Mouse (Mus musculus) gastrocnemius, postnatal 10 days (tissue): ENCODE results near the gene Hdx. TPM values are rescaled to one million over a fixed set of nuclear protein-coding genes. Genes with fewer than 3 reads are reported as not detected.

Experiments used
- DNase-seq: peaks from one replicate; pipeline ENCODE4 v3.0.0; 2021; ENCODE audit warnings: mixed read lengths
- long read RNA-seq, 2 experiments: library from polyadenylated mRNA; stranded (forward); transcript quantifications; one replicate each; pipeline ENCODE4 v2.0.0; 2021
- total RNA-seq, 2 experiments: library from RNA; stranded (reverse); gene quantifications; 2 replicates each; pipeline ENCODE4 v1.2.3; 2021

Gene Hdx
- total RNA-seq = under 1 TPM; 0.40 to 0.56 TPM
- long read RNA-seq, experiment 1 = 0 reads
- long read RNA-seq, experiment 2, partial matches to known transcripts = 1 of 2 reads
- long read RNA-seq, experiment 2, other reads (novel, unspliced or antisense) = 1 of 2 reads

DNA sequence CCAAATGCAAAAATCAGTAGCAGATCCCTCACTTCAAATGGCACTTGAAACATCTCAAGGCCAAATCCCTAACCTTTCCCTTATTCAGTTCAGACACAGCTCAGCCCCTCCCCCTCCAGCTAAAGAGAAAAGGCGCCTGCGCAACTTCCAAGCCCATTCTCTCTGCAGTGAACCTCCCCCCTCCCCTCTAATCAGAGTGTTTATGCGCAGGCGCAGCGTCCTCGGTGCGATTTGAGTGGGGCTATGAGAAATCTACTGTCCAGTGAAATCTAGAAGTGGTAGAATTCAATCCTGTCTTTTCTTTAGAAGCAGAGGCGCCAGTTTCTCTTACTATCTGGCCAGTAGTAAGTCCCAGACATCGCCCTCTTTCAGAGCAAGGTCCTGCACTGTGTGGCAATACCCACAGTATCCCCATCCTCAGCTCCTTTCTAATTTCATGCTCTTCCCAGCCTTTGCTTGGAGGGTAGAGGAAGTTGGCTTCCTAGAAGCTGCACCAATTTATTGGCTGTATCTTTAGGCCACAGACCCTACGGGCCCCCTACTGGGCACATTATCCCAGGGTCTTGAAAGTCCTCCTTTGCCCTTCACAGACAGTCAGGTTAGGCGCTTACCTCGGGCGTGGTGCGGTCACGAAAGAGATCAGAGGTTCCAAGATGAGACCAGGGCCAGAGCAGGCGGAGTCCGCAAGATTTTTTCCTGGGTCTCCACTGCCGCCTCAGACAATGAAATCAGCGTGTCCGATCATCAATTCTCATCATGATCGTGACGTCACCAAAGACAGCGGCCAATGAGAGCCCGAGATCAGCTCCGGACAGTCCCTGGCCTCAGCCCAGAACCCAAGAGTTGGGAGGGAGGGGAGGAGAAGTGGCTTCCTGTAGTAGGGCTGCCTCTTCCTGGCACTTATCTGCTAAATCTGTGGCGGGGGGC is at the start of gene Hdx:
Gene Hdx, minus strand, starts transcription at position 724 of the 927 bp plus-strand sequence.
- DNase-seq = peak; percentile 24

GRCm38 (mm10) chrX:111685665-111686064 is 11.2 kb downstream of the Hdx start:
- DNase-seq = no peak

DNA sequence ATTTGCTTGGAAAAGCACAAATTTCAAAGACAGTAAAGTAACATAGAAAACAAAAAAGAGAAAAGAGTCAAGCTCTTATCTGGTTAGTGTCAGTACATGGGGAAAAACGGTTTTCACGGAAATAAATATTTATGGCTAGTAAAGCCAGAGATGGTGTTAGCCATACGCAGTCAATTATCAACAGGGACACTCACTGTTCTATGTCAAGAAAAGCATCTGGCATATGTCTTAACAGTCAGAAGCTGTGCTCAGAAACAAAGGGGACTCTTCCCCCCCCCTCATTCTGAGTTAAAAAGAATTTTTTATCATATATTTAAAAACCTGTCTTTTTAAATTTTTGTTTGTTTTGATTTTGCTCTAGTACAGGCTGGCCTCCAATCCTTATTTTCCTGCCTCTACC is 25.2 kb downstream of the Hdx start:
- DNase-seq = no peak

DNA sequence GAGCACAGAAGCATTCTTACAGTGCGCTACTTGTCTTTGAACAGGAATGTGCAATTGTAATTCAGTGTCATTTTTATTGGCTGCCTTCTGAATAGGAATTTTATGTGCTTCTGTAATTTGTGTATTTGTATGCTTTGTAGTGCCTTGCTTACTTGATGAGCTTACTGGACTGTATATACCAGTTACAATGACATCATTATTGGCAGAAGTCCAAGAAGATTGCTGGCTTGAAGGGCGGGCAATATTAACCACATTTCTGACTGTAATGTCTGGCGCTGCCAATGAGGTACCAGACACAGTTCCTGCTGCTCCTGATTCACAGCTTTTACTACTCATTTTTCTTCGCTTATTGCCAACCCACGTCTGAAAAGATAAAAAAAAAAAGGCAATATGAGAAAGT is 36.5 kb downstream of the Hdx start:
- no peak for DNase-seq

GRCm38 (mm10) chrX:111658671-111659070 is 38.2 kb downstream of the Hdx start:
- no peak for DNase-seq

DNA sequence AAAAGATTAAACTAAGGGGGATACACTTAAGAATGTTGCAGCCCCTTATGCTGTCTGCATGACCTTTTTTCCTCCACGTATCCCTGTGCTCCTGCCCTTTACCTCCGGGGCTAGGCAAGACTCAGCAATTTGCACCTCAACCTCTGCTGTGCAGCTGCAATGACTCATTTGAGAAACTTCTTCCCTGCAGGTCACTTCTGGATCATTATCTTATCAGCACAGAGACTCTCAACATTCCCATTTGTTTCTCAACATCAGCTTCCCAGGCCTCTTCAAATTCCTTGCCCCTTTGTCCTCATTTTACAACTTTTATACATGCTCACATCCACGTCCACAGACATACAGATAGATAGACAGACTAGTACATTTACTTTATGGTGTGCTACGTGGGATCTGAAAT is 51.9 kb downstream of the Hdx start:
- no peak for DNase-seq

- no peak for DNase-seq
Observed at GRCm38 (mm10) chrX:111640616-111641015, 56.3 kb downstream of the Hdx start.

DNA sequence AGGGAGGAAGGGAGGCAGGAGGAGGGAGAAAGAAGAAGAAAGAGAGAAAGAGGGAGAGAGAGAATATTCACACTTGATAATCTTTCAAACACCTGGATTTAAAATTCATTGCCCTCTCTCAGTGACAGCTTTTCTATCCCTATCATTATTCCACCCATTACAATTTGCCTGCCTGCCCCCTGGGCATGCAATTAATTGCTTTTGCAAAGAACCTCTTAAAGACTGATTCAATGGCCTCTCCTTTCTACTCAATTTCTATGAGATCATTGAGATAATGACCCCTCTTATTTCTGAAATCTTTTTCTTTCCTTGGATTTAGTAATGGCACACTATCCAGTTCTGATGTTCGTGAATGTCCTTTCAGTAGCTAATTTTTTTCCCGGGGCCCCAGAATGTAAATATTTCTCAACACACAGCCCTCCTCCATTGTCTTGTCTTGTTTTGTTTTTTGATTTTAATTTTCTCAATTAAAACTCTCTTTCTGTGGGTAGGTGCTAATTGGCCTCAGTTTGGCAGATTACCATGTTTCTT is 99.2 kb downstream of the Hdx start:
- no peak for DNase-seq

DNA sequence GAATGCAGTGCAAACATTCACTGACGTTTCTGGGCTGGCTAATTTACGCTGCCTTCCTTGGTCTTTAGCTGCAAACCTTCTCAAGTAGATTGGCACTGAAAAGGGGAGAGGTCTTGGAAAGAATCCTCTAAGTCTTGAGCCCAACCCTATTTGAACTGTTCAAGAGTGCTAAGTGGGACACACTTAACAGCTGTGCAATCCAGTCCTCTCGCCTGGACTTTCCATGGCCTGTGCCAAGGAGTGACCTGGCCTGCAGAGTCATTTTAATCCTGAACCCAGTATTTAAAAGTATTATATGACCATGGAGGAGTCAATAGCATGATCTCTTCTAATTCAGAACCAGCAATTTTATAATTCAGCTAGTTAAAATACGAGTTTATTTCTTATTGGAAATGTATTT is 109.3 kb downstream of the Hdx start:
- DNase-seq = peak; percentile 14

DNA sequence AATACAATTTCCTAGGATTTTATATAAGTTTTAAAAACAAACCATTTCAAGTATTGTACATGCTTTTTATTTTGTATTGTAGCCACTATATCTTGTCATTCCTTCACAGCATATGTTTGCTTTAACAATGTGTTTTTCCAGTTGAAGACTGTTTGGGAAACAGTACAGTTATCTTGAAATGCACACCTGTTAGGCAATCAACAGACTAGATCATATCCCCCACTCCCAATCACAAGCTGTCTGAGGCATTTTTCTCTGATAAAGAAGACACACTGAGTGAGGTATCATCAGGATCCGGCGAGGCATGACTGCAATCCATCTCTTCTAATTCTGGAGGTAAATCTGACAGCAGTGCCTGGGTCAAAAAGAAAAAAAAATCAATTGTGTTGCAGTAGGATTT is 119.8 kb downstream of the Hdx start:
- DNase-seq = no peak

DNA sequence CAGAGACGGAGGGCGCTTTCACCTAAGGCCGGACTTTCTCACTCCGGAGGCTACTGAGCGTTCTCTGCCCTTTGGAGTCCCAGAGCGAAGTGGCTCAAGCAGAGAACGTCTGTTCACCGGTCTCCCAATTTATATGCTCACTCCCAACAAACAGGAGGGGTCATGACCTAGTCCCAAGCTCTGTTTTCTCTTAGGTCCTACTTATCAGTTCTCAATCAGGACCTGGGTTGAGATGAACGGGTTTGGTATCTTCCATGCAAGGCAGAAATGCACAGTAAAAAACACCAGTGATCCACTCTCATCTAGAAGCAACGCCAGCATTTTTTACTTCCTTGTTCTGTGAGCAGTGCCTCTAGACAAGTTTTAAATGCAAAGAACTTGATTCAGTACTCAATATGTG is 159.0 kb downstream of the Hdx start, which contains the start of gene Rps6ka6:
Gene Rps6ka6, minus strand, starts transcription at position 101 of the 400 bp plus-strand sequence.
- DNase-seq = no peak

Other genes with a start within 250 kb of the Hdx start
- 1 to 10 TPM; 4.7 to 6.4 TPM for gene Rps6ka6, start 159.1 kb downstream of the Hdx start, total RNA-seq
- 1 to 10 TPM; 1.4 TPM for gene Gm45194, start 194.3 kb upstream of the Hdx start, total RNA-seq